Mouse (Mus musculus): ENCODE data around the gene Polr3b.

The Polr3b gene

GRCm38 (mm10) chr10:84711479-84711878 lies 89.4 kb downstream of the Polr3b start:
- Histone ChIP-seq H3K27me3 (ENCODE audit: insufficient read depth, low read length) (peaks cover 7% of the 10 kb centered on the region), H3K36me3 (ENCODE audit: insufficient read depth, low read length) (peaks cover 70% of the 10 kb centered on the region), H3K9me3 (ENCODE audit: low read length) (no peaks in the 10 kb centered on the region), H3K4me3 (replicated peaks; ENCODE audit: low read length) (no peak overlapping the region), H3K4me1 (replicated peaks; ENCODE audit: low read depth, low read length) (peaks cover 83% of the 10 kb centered on the region)
- TF ChIP-seq POU5F1 (IDR thresholded peaks at IDR 0.05; ENCODE audit: borderline replicate concordance, low read length) (no peak), NANOG (IDR thresholded peaks at IDR 0.05; ENCODE audit: borderline replicate concordance, low read length) (no peak), CTCF (conservative IDR thresholded peaks at IDR 0.05; ENCODE audit: low read length) (no peak)

GRCm38 (mm10) chr10:84711940-84712339 lies 89.8 kb downstream of the Polr3b start:
- no peak overlapping the region for H3K4me3 ChIP-seq (replicated peaks; ENCODE audit: low read length)

GRCm38 (mm10) chr10:84712532-84712931 lies 90.4 kb downstream of the Polr3b start:
- TF ChIP-seq CTCF (conservative IDR thresholded peaks at IDR 0.05; ENCODE audit: low read length) (no peak), POU5F1 (IDR thresholded peaks at IDR 0.05; ENCODE audit: borderline replicate concordance, low read length) (no peak), NANOG (IDR thresholded peaks at IDR 0.05; ENCODE audit: borderline replicate concordance, low read length) (no peak)

More at GRCm38 (mm10) chr10:84711940-84712339, 89.8 kb downstream of the Polr3b start:
- Histone ChIP-seq H3K27me3 (ENCODE audit: insufficient read depth, low read length) (peaks cover 7% of the 10 kb centered on the region), H3K9me3 (ENCODE audit: low read length) (no peaks in the 10 kb centered on the region), H3K4me1 (replicated peaks; ENCODE audit: low read depth, low read length) (peaks cover 79% of the 10 kb centered on the region), H3K36me3 (ENCODE audit: insufficient read depth, low read length) (peaks cover 73% of the 10 kb centered on the region)
- TF ChIP-seq NANOG (IDR thresholded peaks at IDR 0.05; ENCODE audit: borderline replicate concordance, low read length): no peak
- TF ChIP-seq CTCF (conservative IDR thresholded peaks at IDR 0.05; ENCODE audit: low read length): no peak
- TF ChIP-seq POU5F1 (IDR thresholded peaks at IDR 0.05; ENCODE audit: borderline replicate concordance, low read length): no peak

GRCm38 (mm10) chr10:84713043-84713442 lies 91.0 kb downstream of the Polr3b start:
- TF ChIP-seq CTCF (conservative IDR thresholded peaks at IDR 0.05; ENCODE audit: low read length) (no peak), POU5F1 (IDR thresholded peaks at IDR 0.05; ENCODE audit: borderline replicate concordance, low read length) (no peak), NANOG (IDR thresholded peaks at IDR 0.05; ENCODE audit: borderline replicate concordance, low read length) (no peak)
- Histone ChIP-seq H3K27me3 (ENCODE audit: insufficient read depth, low read length) (peaks cover 7% of the 10 kb centered on the region), H3K36me3 (ENCODE audit: insufficient read depth, low read length) (peaks cover 83% of the 10 kb centered on the region), H3K4me3 (replicated peaks; ENCODE audit: low read length) (no peak overlapping the region), H3K9me3 (ENCODE audit: low read length) (no peaks in the 10 kb centered on the region), H3K4me1 (replicated peaks; ENCODE audit: low read depth, low read length) (peaks cover 69% of the 10 kb centered on the region)

More at GRCm38 (mm10) chr10:84712532-84712931, 90.4 kb downstream of the Polr3b start:
- Histone ChIP-seq H3K27me3 (ENCODE audit: insufficient read depth, low read length) (peaks cover 7% of the 10 kb centered on the region), H3K4me3 (replicated peaks; ENCODE audit: low read length) (no peak overlapping the region), H3K4me1 (replicated peaks; ENCODE audit: low read depth, low read length) (peaks cover 73% of the 10 kb centered on the region), H3K36me3 (ENCODE audit: insufficient read depth, low read length) (peaks cover 78% of the 10 kb centered on the region), H3K9me3 (ENCODE audit: low read length) (no peaks in the 10 kb centered on the region)

GRCm38 (mm10) chr10:84715639-84716038 lies 93.5 kb downstream of the Polr3b start:
- Histone ChIP-seq H3K4me1 (replicated peaks; ENCODE audit: low read depth, low read length) (peaks cover 53% of the 10 kb centered on the region), H3K27me3 (ENCODE audit: insufficient read depth, low read length) (no peaks in the 10 kb centered on the region), H3K4me3 (replicated peaks; ENCODE audit: low read length) (no peak overlapping the region), H3K36me3 (ENCODE audit: insufficient read depth, low read length) (peaks cover 91% of the 10 kb centered on the region), H3K9me3 (ENCODE audit: low read length) (no peaks in the 10 kb centered on the region)
- TF ChIP-seq NANOG (IDR thresholded peaks at IDR 0.05; ENCODE audit: borderline replicate concordance, low read length): no peak
- no peak for TF ChIP-seq CTCF (conservative IDR thresholded peaks at IDR 0.05; ENCODE audit: low read length)
- no peak for TF ChIP-seq POU5F1 (IDR thresholded peaks at IDR 0.05; ENCODE audit: borderline replicate concordance, low read length)

GRCm38 (mm10) chr10:84716581-84716980 lies 94.5 kb downstream of the Polr3b start:
- TF ChIP-seq POU5F1 (IDR thresholded peaks at IDR 0.05; ENCODE audit: borderline replicate concordance, low read length) (no peak), NANOG (IDR thresholded peaks at IDR 0.05; ENCODE audit: borderline replicate concordance, low read length) (no peak), CTCF (conservative IDR thresholded peaks at IDR 0.05; ENCODE audit: low read length) (no peak)

GRCm38 (mm10) chr10:84722711-84723110 lies 100.6 kb downstream of the Polr3b start:
- Histone ChIP-seq H3K27me3 (ENCODE audit: insufficient read depth, low read length) (no peaks in the 10 kb centered on the region), H3K4me1 (replicated peaks; ENCODE audit: low read depth, low read length) (peaks cover 43% of the 10 kb centered on the region), H3K9me3 (ENCODE audit: low read length) (no peaks in the 10 kb centered on the region), H3K36me3 (ENCODE audit: insufficient read depth, low read length) (peaks cover 94% of the 10 kb centered on the region), H3K4me3 (replicated peaks; ENCODE audit: low read length) (no peak overlapping the region)
- TF ChIP-seq POU5F1 (IDR thresholded peaks at IDR 0.05; ENCODE audit: borderline replicate concordance, low read length): no peak

More at GRCm38 (mm10) chr10:84716581-84716980, 94.5 kb downstream of the Polr3b start:
- H3K4me3 ChIP-seq (replicated peaks; ENCODE audit: low read length): no peak overlapping the region
- H3K4me1 ChIP-seq (replicated peaks; ENCODE audit: low read depth, low read length): peaks cover 53% of the 10 kb centered on the region
- H3K9me3 ChIP-seq (ENCODE audit: low read length): no peaks in the 10 kb centered on the region
- H3K36me3 ChIP-seq (ENCODE audit: insufficient read depth, low read length): peaks cover 95% of the 10 kb centered on the region
- H3K27me3 ChIP-seq (ENCODE audit: insufficient read depth, low read length): no peaks in the 10 kb centered on the region

GRCm38 (mm10) chr10:84727005-84727404 lies 104.9 kb downstream of the Polr3b start:
- Histone ChIP-seq H3K4me3 (replicated peaks; ENCODE audit: low read length) (no peak overlapping the region), H3K9me3 (ENCODE audit: low read length) (no peaks in the 10 kb centered on the region), H3K4me1 (replicated peaks; ENCODE audit: low read depth, low read length) (peaks cover 38% of the 10 kb centered on the region), H3K27me3 (ENCODE audit: insufficient read depth, low read length) (peaks cover 4% of the 10 kb centered on the region; the same call in 1 of the 2 replicates), H3K36me3 (ENCODE audit: insufficient read depth, low read length) (peaks cover 53% of the 10 kb centered on the region)
- no peak for TF ChIP-seq CTCF (conservative IDR thresholded peaks at IDR 0.05; ENCODE audit: low read length)
- TF ChIP-seq NANOG (IDR thresholded peaks at IDR 0.05; ENCODE audit: borderline replicate concordance, low read length): no peak
- TF ChIP-seq POU5F1 (IDR thresholded peaks at IDR 0.05; ENCODE audit: borderline replicate concordance, low read length): no peak

- Histone ChIP-seq H3K36me3 (ENCODE audit: insufficient read depth, low read length) (peaks cover 46% of the 10 kb centered on the region), H3K27me3 (ENCODE audit: insufficient read depth, low read length) (peaks cover 4% of the 10 kb centered on the region; the same call in 1 of the 2 replicates), H3K9me3 (ENCODE audit: low read length) (no peaks in the 10 kb centered on the region), H3K4me1 (replicated peaks; ENCODE audit: low read depth, low read length) (peaks cover 30% of the 10 kb centered on the region), H3K4me3 (replicated peaks; ENCODE audit: low read length) (no peak overlapping the region)
- TF ChIP-seq POU5F1 (IDR thresholded peaks at IDR 0.05; ENCODE audit: borderline replicate concordance, low read length) (no peak), NANOG (IDR thresholded peaks at IDR 0.05; ENCODE audit: borderline replicate concordance, low read length) (no peak), CTCF (conservative IDR thresholded peaks at IDR 0.05; ENCODE audit: low read length) (no peak)
Observed at GRCm38 (mm10) chr10:84727760-84728159, 105.7 kb downstream of the Polr3b start.
